Mouse (Mus musculus) B cell, adult (primary cell): ENCODE measurements around the gene Dhfr. TPM values are rescaled to one million over a fixed set of nuclear protein-coding genes. Genes with fewer than 3 reads are reported as not detected.

ENCODE experiments used
- total RNA-seq: library from RNA; stranded (reverse); gene quantifications from 4 replicates; pipeline ENCODE4 v1.2.4, GENCODE M21; 2023; ENCODE audit not compliant: inconsistent age

Gene Dhfr
- 1.6 to 2.0 TPM (median 1.9 TPM) in 4 replicates for total RNA-seq

GRCm38 (mm10) chr13:92354456-92355271 lies at the start of gene Dhfr, which contains the start of gene Msh3:
Dhfr (plus strand) TSS chr13:92354726.
Msh3 (minus strand) TSS chr13:92355003.

DNA sequence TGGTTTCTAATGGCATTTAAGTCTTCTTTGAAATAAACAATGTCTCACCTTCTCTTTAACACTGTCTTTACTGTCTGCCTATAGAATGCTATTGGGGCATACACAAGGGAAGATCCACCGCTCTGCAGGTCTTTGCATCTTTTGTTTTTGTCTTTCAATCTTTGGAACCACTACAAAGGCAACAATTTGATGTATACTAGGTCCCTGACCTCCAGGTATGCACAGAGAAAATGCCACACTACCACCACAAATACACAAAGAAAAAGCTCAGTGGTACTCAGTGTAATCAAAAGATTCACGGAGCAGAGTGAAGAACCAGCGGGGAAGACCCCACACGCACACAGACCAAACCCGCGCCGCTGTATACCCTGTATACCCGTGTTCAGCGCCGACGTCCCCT lies 48.8 kb upstream of the Dhfr start, which contains the start of gene Gm20379:
TSS of gene Gm20379 (plus strand) at position 301 of the 400 bp plus-strand sequence.

GRCm38 (mm10) chr13:92425758-92426264 lies 71.3 kb downstream of the Dhfr start, which contains the start of gene Ankrd34b:
Ankrd34b (plus strand) TSS chr13:92425896.

Other genes with a start within 250 kb of the Dhfr start
- 19.9 to 30.2 TPM (median 21.5 TPM) in 4 replicates for gene Rasgrf2, start 223.1 kb upstream of the Dhfr start, total RNA-seq
- gene Gm20379, start 48.7 kb upstream of the Dhfr start, total RNA-seq: not detected in 4 replicates
- 37.8 to 43.3 TPM (median 42.2 TPM) in 4 replicates for gene Msh3, start 277 bp downstream of the Dhfr start, total RNA-seq
- gene Ankrd34b, start 71.2 kb downstream of the Dhfr start, total RNA-seq: not detected in 4 replicates
- 2.1 to 2.8 TPM (median 2.3 TPM) in 4 replicates for gene Fam151b, start 129.3 kb downstream of the Dhfr start, total RNA-seq
- 20.7 to 28.0 TPM (median 23.7 TPM) in 4 replicates for gene Zfyve16, start 176.1 kb downstream of the Dhfr start, total RNA-seq
- gene Spz1, start 221.4 kb downstream of the Dhfr start, total RNA-seq: not detected in 4 replicates